Mouse (Mus musculus) kidney, postnatal 36 days (tissue): ENCODE results near the gene H60c.
"Not testable (repeated sequence)": the region's sequence is repeated elsewhere in the genome, so short reads cannot be mapped to it uniquely, and the experiment has no call there.

Experiments used
- DNase-seq, 2 experiments: peaks; one replicate each; pipeline ENCODE4 v3.0.0; 2021 to 2022; ENCODE audit warnings: mixed read lengths in 2 of 2

H60c gene

DNA sequence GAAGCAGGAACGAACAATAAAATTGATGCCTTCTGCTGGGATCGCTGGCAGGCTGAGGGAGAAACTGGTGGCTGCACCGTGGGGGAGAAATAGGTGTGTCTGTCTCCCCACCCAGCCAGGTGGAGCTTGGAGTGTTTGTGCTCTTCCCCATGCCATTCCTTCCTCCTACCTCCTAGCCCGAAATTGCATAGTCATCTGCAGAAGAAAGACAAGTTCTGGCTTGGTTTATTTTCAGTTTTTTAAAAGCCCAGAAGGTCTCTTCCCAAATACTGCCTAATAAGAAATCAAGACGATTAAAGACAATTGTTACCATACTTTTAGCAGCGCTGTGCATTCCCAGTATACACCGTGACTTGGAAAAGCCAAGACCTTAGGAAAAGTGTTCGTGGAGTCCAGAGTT is at the start of gene H60c:
TSS of gene H60c (minus strand) at position 101 of the 400 bp plus-strand sequence.
- no peak for DNase-seq

- no peak for DNase-seq
These were observed 41.2 kb upstream of the H60c start for GRCm38 (mm10) chr10:3308821-3309206.

DNA sequence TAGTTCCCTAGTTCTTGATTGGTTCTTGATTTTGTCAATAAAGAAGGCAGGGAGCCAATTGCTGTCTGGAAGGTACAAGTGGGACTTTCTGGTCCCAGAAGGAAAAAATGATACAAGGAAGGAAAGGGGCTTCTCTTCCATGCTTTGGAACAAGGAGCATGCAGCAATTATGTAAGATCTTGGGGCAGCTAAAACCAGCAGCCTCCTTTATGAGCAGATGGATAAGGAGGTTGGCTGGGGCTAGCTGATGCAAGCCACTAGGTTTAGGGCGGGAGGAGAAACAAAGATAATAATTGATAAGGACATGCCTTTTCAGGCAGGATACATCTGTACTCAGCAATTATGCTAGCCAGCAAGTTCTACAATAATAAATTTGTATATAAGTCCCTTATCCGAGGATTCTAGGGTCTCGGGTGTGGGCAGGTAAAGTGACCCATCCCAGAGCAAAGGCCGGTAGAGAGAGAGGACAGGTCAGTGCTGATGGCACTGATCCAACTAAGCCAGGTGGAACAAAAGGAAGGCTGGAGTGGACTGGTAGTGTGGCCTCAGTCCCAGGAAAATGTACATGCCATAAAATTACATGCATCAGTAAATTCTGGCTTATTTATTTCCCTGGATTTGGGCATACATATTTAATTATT is 40.7 kb upstream of the H60c start:
- DNase-seq: peak; percentile 43 to 47

- DNase-seq: peak; percentile 53 to 79
These were observed 40.2 kb upstream of the H60c start for GRCm38 (mm10) chr10:3307752-3308151.

GRCm38 (mm10) chr10:3293969-3294368 is 26.4 kb upstream of the H60c start:
- no peak for DNase-seq

- peak; percentile 1 to 5 for DNase-seq
These were observed 13.5 kb upstream of the H60c start for GRCm38 (mm10) chr10:3281047-3281446.

DNA sequence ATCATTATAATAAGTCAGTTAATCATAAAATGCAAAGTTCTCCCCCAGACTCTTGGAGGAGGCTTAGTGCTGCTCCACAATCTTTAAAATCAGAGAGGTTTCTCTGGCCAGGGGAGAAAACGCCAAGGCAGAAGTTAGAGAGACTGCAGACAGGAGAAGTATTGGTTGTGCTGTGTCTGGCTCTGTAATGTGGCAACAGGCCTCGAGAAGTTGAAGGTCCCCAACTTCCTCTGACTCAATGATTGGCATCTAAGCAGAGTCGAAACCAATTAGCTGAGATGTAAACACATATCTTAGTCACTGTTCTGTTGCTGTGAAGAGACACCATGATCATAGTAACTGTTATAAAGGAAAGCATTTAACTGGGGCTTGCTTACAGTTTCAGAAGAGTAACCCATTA is 6.5 kb upstream of the H60c start:
- no peak for DNase-seq

- DNase-seq: peak; percentile 6 to 25
These were observed 3.5 kb upstream of the H60c start for GRCm38 (mm10) chr10:3271036-3271435.

- no peak for DNase-seq
These were observed 842 bp downstream of the H60c start for GRCm38 (mm10) chr10:3266729-3267128.

- DNase-seq: no peak
These were observed 4.8 kb downstream of the H60c start for GRCm38 (mm10) chr10:3262784-3263183.

GRCm38 (mm10) chr10:3257391-3257790 is 10.2 kb downstream of the H60c start:
- DNase-seq: no peak

DNA sequence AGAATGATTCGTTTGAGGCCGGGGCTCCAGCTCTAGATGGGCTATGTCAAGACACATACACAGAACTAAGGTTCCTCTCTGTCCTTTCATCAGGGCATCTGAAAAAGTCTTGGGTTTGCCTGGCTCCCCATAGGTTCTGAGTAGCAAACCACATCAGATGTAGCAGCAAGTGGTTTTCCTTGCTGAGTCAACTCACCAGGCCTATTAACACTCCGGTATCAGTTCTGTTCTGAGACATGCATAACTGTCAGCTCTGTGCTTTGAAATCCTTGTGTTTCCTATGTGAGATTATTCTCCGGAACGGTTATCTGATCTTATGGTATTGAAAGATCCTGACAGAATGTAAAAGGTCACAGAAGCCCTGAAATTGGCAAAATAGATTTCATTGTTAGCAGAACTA is 29.1 kb downstream of the H60c start:
- DNase-seq: not testable (repeated sequence)

GRCm38 (mm10) chr10:3236638-3237270 is 30.8 kb downstream of the H60c start:
- DNase-seq: peak in 1 of 2 experiments; percentile 2

GRCm38 (mm10) chr10:3228447-3229195 is 39.0 kb downstream of the H60c start:
- peak; percentile 3 to 7 for DNase-seq
